Mouse (Mus musculus): ENCODE results near the gene Ubqln1.
"Not testable (repeated sequence)": the region's sequence is repeated elsewhere in the genome, so short reads cannot be mapped to it uniquely, and the experiment has no call there.

DNA sequence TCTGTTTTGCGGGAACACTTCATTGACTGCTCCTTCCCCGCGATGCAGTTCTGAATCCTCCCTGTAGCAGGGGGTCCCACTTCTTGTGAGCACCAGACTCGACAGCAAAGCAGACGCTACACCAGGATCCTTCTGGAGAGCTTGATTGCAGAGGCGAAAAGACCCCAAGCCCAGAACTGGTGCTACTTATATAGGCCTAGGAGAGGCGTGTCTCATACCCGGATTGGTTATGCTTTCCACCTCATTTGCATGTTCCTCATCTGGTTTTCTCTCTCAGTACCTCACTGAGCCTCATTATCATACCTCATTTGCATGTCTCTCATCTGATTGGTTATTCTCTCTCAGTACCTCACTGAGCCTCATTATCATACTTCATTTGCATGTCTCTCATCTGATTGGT is 68.8 kb downstream of the Ubqln1 start:
- TF ChIP-seq CTCF (IDR thresholded peaks at IDR 0.05; ENCODE audit: borderline replicate concordance, control insufficient read depth, extremely low read depth, insufficient read depth, low read length, poor library complexity); POLR2A (IDR thresholded peaks at IDR 0.05; ENCODE audit: control insufficient read depth, extremely low read depth, insufficient read depth, low read length, poor library complexity): not testable (repeated sequence)
